Mouse (Mus musculus): Measurements from ENCODE around the gene Sh3bgrl2. TPM values are rescaled to one million over a fixed set of nuclear protein-coding genes. Genes with fewer than 3 reads are reported as not detected.

The Sh3bgrl2 gene
- polyA plus RNA-seq, 1 experiment from 2014 or later, result 9.1 TPM

- 63% methylated on average over 5 of the region's 5 CpGs for WGBS
- H3K4me3 ChIP-seq, result no peak overlapping the region
- H3K36me3 ChIP-seq, result no peaks in the 10 kb centered on the region
- 0 out of 2 replicates have a peak overlapping the region, but pooled peaks have one; percentile 13 for H3K27ac ChIP-seq (replicated peaks)
- ATAC-seq (ENCODE audit: low read depth), result no peak
- H3K9me3 ChIP-seq, result no peaks in the 10 kb centered on the region
- H3K27me3 ChIP-seq, result no peaks in the 10 kb centered on the region
- peaks cover 17% of the 10 kb centered on the region for H3K4me1 ChIP-seq (replicated peaks)
- H3K4me2 ChIP-seq, result no peak overlapping the region
- no peak overlapping the region for H3K9ac ChIP-seq
Observed at GRCm38 (mm10) chr9:83624193-83624592, 76.1 kb downstream of the Sh3bgrl2 start.

GRCm38 (mm10) chr9:83625085-83625484 lies 77.0 kb downstream of the Sh3bgrl2 start:
- H3K27me3 ChIP-seq, result no peaks in the 10 kb centered on the region
- no peak overlapping the region for H3K4me2 ChIP-seq
- peaks cover 23% of the 10 kb centered on the region for H3K4me1 ChIP-seq (replicated peaks)
- H3K9me3 ChIP-seq, result no peaks in the 10 kb centered on the region
- WGBS, result 71% methylated on average over 5 of the region's 5 CpGs
- H3K27ac ChIP-seq (replicated peaks), result no peak overlapping the region
- no peak for ATAC-seq (ENCODE audit: low read depth)
- no peaks in the 10 kb centered on the region for H3K36me3 ChIP-seq
- H3K4me3 ChIP-seq, result no peak overlapping the region
- no peak overlapping the region for H3K9ac ChIP-seq

GRCm38 (mm10) chr9:83628669-83629612 lies 80.8 kb downstream of the Sh3bgrl2 start:
- H3K27ac ChIP-seq (replicated peaks), result peak overlapping the region; percentile 93
- ATAC-seq (ENCODE audit: low read depth), result peak; percentile 83
- no peaks in the 10 kb centered on the region for H3K9me3 ChIP-seq
- H3K4me1 ChIP-seq (replicated peaks), result peaks cover 19% of the 10 kb centered on the region
- H3K4me2 ChIP-seq, result peak overlapping the region; percentile 43
- H3K36me3 ChIP-seq, result no peaks in the 10 kb centered on the region
- WGBS, result 24% methylated on average over 19 of the region's 19 CpGs
- peak overlapping the region; percentile 8; the same call in 1 of the 2 replicates for H3K4me3 ChIP-seq
- no peaks in the 10 kb centered on the region for H3K27me3 ChIP-seq
- peak overlapping the region; percentile 58 for H3K9ac ChIP-seq

- WGBS, result 67% methylated on average over 6 of the region's 6 CpGs
- no peak overlapping the region for H3K4me2 ChIP-seq
- H3K4me1 ChIP-seq (replicated peaks), result peaks cover 15% of the 10 kb centered on the region
- no peaks in the 10 kb centered on the region for H3K36me3 ChIP-seq
- no peak for ATAC-seq (ENCODE audit: low read depth)
- H3K9ac ChIP-seq, result no peak overlapping the region
- 0 out of 2 replicates have a peak overlapping the region, but pooled peaks have one; percentile 6 for H3K27ac ChIP-seq (replicated peaks)
- H3K27me3 ChIP-seq, result no peaks in the 10 kb centered on the region
- no peaks in the 10 kb centered on the region for H3K9me3 ChIP-seq
- no peak overlapping the region for H3K4me3 ChIP-seq
Observed at GRCm38 (mm10) chr9:83630341-83630740, 82.2 kb downstream of the Sh3bgrl2 start.

- Histone ChIP-seq H3K27ac (replicated peaks) (no peak overlapping the region), H3K4me3 (no peak overlapping the region), H3K36me3 (no peaks in the 10 kb centered on the region), H3K9ac (no peak overlapping the region), H3K27me3 (no peaks in the 10 kb centered on the region), H3K9me3 (no peaks in the 10 kb centered on the region), H3K4me1 (replicated peaks) (peaks cover 22% of the 10 kb centered on the region), H3K4me2 (no peak overlapping the region)
- 55% methylated on average over 5 of the region's 5 CpGs for WGBS
- no peak for ATAC-seq (ENCODE audit: low read depth)
Observed at GRCm38 (mm10) chr9:83631920-83632319, 83.8 kb downstream of the Sh3bgrl2 start.

- no peak for ATAC-seq (ENCODE audit: low read depth)
- peaks cover 7% of the 10 kb centered on the region; the same call in 1 of the 2 replicates for H3K4me1 ChIP-seq (replicated peaks)
- no peaks in the 10 kb centered on the region for H3K9me3 ChIP-seq
- no peak overlapping the region for H3K27ac ChIP-seq (replicated peaks)
- no peak overlapping the region for H3K4me3 ChIP-seq
- H3K27me3 ChIP-seq, result no peaks in the 10 kb centered on the region
- H3K36me3 ChIP-seq, result no peaks in the 10 kb centered on the region
- H3K4me2 ChIP-seq, result no peak overlapping the region
- WGBS, result 41% methylated on average over 3 of the region's 3 CpGs
- H3K9ac ChIP-seq, result no peak overlapping the region
Observed at GRCm38 (mm10) chr9:83634703-83635102, 86.6 kb downstream of the Sh3bgrl2 start.

GRCm38 (mm10) chr9:83635997-83636396 lies 87.9 kb downstream of the Sh3bgrl2 start:
- under 1% methylated on average over 7 of the region's 7 CpGs for WGBS
- ATAC-seq (ENCODE audit: low read depth), result no peak

GRCm38 (mm10) chr9:83643139-83643538 lies 95.0 kb downstream of the Sh3bgrl2 start:
- 60% methylated on average over 4 of the region's 4 CpGs for WGBS
- Histone ChIP-seq H3K27me3 (no peaks in the 10 kb centered on the region), H3K4me3 (no peak overlapping the region), H3K4me2 (no peak overlapping the region), H3K36me3 (no peaks in the 10 kb centered on the region), H3K9me3 (no peaks in the 10 kb centered on the region), H3K9ac (no peak overlapping the region), H3K4me1 (replicated peaks) (peaks cover 23% of the 10 kb centered on the region), H3K27ac (replicated peaks) (peak overlapping the region; percentile 73; the same call in 1 of the 2 replicates)
- no peak for ATAC-seq (ENCODE audit: low read depth)

More at GRCm38 (mm10) chr9:83635997-83636396, 87.9 kb downstream of the Sh3bgrl2 start:
- Histone ChIP-seq H3K27me3 (no peaks in the 10 kb centered on the region), H3K9me3 (no peaks in the 10 kb centered on the region), H3K4me3 (no peak overlapping the region), H3K9ac (no peak overlapping the region), H3K36me3 (no peaks in the 10 kb centered on the region), H3K4me1 (replicated peaks) (peaks cover 7% of the 10 kb centered on the region; the same call in 1 of the 2 replicates), H3K27ac (replicated peaks) (peak overlapping the region; percentile 76), H3K4me2 (no peak overlapping the region)

- Histone ChIP-seq H3K4me1 (replicated peaks) (peaks cover 30% of the 10 kb centered on the region), H3K9me3 (no peaks in the 10 kb centered on the region), H3K9ac (no peak overlapping the region), H3K27ac (replicated peaks) (peak overlapping the region; percentile 73), H3K4me2 (no peak overlapping the region), H3K27me3 (no peaks in the 10 kb centered on the region), H3K4me3 (no peak overlapping the region), H3K36me3 (no peaks in the 10 kb centered on the region)
- WGBS, result 48% methylated on average over 4 of the region's 4 CpGs
- no peak; the same call in 1 of the 2 replicates for ATAC-seq (ENCODE audit: low read depth)
Observed at GRCm38 (mm10) chr9:83643833-83644232, 95.7 kb downstream of the Sh3bgrl2 start.

- H3K4me1 ChIP-seq (replicated peaks), result peaks cover 31% of the 10 kb centered on the region
- no peaks in the 10 kb centered on the region for H3K27me3 ChIP-seq
- H3K9ac ChIP-seq, result no peak overlapping the region
- no peak overlapping the region for H3K4me2 ChIP-seq
- H3K4me3 ChIP-seq, result no peak overlapping the region
- WGBS, result 86% methylated on average over 2 of the region's 2 CpGs
- H3K36me3 ChIP-seq, result no peaks in the 10 kb centered on the region
- no peak for ATAC-seq (ENCODE audit: low read depth)
- H3K27ac ChIP-seq (replicated peaks), result no peak overlapping the region
- H3K9me3 ChIP-seq, result no peaks in the 10 kb centered on the region
Observed at GRCm38 (mm10) chr9:83646215-83646614, 98.1 kb downstream of the Sh3bgrl2 start.

GRCm38 (mm10) chr9:83646691-83647090 lies 98.6 kb downstream of the Sh3bgrl2 start:
- Histone ChIP-seq H3K27ac (replicated peaks) (no peak overlapping the region), H3K27me3 (no peaks in the 10 kb centered on the region), H3K9ac (no peak overlapping the region), H3K4me2 (no peak overlapping the region), H3K4me1 (replicated peaks) (peaks cover 31% of the 10 kb centered on the region), H3K36me3 (no peaks in the 10 kb centered on the region), H3K9me3 (no peaks in the 10 kb centered on the region), H3K4me3 (no peak overlapping the region)
- no peak for ATAC-seq (ENCODE audit: low read depth)
- 91% methylated on average over 5 of the region's 5 CpGs for WGBS

- peaks cover 27% of the 10 kb centered on the region for H3K4me1 ChIP-seq (replicated peaks)
- no peak overlapping the region for H3K4me2 ChIP-seq
- no peaks in the 10 kb centered on the region for H3K36me3 ChIP-seq
- no peak overlapping the region for H3K9ac ChIP-seq
- H3K27me3 ChIP-seq, result no peaks in the 10 kb centered on the region
- peak overlapping the region; percentile 68 for H3K27ac ChIP-seq (replicated peaks)
- H3K4me3 ChIP-seq, result no peak overlapping the region
- no peaks in the 10 kb centered on the region for H3K9me3 ChIP-seq
- 24% methylated on average over 7 of the region's 7 CpGs for WGBS
- peak; percentile 34 for ATAC-seq (ENCODE audit: low read depth)
Observed at GRCm38 (mm10) chr9:83647919-83648705, 100.0 kb downstream of the Sh3bgrl2 start.
